Mouse (Mus musculus): ENCODE data around the gene Rbmx. TPM values are rescaled to one million over a fixed set of nuclear protein-coding genes. Genes with fewer than 3 reads are reported as not detected.

Gene Rbmx
- polyA plus RNA-seq, 1 experiment = 18.0 TPM

DNA sequence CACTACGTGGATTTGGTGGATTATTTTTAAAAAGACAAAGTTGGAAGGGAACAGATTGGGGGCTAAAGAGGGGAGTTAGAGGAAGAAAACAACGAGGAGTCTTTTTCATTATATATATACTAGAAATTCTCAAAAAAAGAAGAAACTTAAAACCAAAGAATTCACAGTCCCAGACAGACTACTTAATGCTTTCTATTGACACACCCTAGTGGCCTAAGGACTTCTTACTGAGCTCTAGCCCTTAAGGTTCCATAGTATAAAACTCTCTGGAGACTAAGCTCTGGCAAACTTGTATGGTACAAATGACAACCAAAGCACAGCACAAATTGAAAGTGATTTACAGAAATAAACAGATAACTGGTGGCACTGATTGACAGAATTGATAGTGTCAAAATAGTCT, 18.8 kb downstream of the Rbmx start:
- TF ChIP-seq FLI1 (IDR thresholded peaks at IDR 0.05; ENCODE audit: low read length) = no peak
- TF ChIP-seq GATA1 (IDR thresholded peaks at IDR 0.05; ENCODE audit: borderline replicate concordance, low read length) = no peak
- Histone ChIP-seq H3K9me3 (no peaks in the 10 kb centered on the region), H3K36me3 (replicated peaks; ENCODE audit: low read length) (peaks cover 28% of the 10 kb centered on the region), H3K4me3 (replicated peaks) (no peak overlapping the region), H3K4me1 (0 out of 2 replicates have a peak, but pooled peaks cover 5% of the 10 kb centered on the region), H3K27me3 (replicated peaks) (no peaks in the 10 kb centered on the region)

DNA sequence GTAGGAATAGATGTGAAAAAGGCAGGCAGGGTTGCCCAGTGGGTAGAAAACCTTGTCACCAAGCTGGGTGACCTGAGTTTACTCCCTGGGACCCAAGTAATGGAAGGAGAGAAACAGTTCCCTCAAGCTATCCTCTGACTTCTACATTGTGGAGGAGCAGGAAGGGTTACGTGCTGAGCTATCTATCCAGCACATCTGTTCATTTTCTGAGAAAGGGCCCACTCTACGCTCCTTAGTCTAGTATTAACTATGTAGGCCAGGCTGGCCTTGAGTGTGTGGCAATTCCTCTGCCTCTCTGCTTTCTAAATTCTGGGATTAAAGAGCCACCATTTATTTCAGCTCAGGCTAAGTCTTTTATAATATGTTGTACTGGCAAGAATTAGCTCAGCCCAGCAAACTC, 19.3 kb downstream of the Rbmx start:
- Histone ChIP-seq H3K36me3 (replicated peaks; ENCODE audit: low read length) (peaks cover 23% of the 10 kb centered on the region), H3K27me3 (replicated peaks) (no peaks in the 10 kb centered on the region), H3K9me3 (no peaks in the 10 kb centered on the region), H3K4me1 (0 out of 2 replicates have a peak, but pooled peaks cover 5% of the 10 kb centered on the region), H3K4me3 (replicated peaks) (no peak overlapping the region)
- TF ChIP-seq GATA1 (IDR thresholded peaks at IDR 0.05; ENCODE audit: borderline replicate concordance, low read length) = no peak

DNA sequence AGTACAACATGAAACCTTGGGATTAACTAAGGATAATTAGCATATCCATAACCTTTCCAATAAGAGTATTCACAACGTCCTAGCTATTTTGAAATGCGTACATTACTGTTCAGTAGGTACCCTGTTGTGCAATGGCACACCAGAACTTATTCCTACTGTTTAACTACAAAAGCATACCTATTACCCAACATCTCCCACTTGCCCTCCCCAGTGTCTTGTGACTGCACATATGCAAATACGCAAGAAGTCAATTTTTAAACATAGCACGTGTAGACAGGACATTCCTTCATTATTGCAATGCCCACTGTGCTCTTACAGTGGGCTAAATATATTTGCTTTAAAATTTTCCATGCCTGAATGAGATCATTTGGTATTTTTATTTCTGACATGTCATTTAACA, 19.9 kb downstream of the Rbmx start:
- Histone ChIP-seq H3K27me3 (replicated peaks) (no peaks in the 10 kb centered on the region), H3K4me3 (replicated peaks) (no peak overlapping the region), H3K9me3 (no peaks in the 10 kb centered on the region), H3K36me3 (replicated peaks; ENCODE audit: low read length) (peaks cover 18% of the 10 kb centered on the region), H3K4me1 (0 out of 2 replicates have a peak, but pooled peaks cover 5% of the 10 kb centered on the region)
- no peak for TF ChIP-seq GATA1 (IDR thresholded peaks at IDR 0.05; ENCODE audit: borderline replicate concordance, low read length)
- TF ChIP-seq FLI1 (IDR thresholded peaks at IDR 0.05; ENCODE audit: low read length) = no peak

- peaks cover 2% of the 10 kb centered on the region for H3K27me3 ChIP-seq (replicated peaks)
- TF ChIP-seq FLI1 (IDR thresholded peaks at IDR 0.05; ENCODE audit: low read length) = no peak
- no peak for TF ChIP-seq GATA1 (IDR thresholded peaks at IDR 0.05; ENCODE audit: borderline replicate concordance, low read length)
- H3K4me1 ChIP-seq = peaks cover 4% of the 10 kb centered on the region; the same call in 1 of the 2 replicates
- no peaks in the 10 kb centered on the region for H3K9me3 ChIP-seq
- no peak overlapping the region for H3K4me3 ChIP-seq (replicated peaks)
- no peaks in the 10 kb centered on the region for H3K36me3 ChIP-seq (replicated peaks; ENCODE audit: low read length)
Measured at GRCm38 (mm10) chrX:57364891-57365569, 27.8 kb downstream of the Rbmx start.

DNA sequence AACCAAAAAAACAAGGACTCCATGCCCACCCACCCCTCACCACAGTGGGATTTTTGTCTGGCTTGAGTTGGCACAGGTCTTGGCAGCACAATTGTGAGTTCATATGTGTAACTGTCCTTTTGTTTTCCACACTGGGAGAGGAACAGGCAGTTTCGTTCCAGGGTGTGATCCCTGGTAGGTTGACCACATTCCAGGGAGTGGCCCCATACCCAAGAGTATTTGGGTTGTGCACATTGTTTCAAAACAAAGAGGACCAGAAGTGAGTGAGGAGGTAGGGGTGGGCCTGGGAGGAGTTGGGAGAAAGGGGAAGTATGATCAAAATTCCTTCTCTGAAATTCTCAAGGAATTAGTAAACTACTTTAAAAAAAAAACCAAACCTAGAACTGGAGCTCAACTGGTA, 33.5 kb downstream of the Rbmx start:
- Histone ChIP-seq H3K4me3 (replicated peaks) (no peak overlapping the region), H3K4me1 (no peaks in the 10 kb centered on the region), H3K36me3 (replicated peaks; ENCODE audit: low read length) (no peaks in the 10 kb centered on the region), H3K9me3 (no peaks in the 10 kb centered on the region), H3K27me3 (replicated peaks) (peaks cover 4% of the 10 kb centered on the region)
- TF ChIP-seq FLI1 (IDR thresholded peaks at IDR 0.05; ENCODE audit: low read length) (no peak), GATA1 (IDR thresholded peaks at IDR 0.05; ENCODE audit: borderline replicate concordance, low read length) (no peak)

DNA sequence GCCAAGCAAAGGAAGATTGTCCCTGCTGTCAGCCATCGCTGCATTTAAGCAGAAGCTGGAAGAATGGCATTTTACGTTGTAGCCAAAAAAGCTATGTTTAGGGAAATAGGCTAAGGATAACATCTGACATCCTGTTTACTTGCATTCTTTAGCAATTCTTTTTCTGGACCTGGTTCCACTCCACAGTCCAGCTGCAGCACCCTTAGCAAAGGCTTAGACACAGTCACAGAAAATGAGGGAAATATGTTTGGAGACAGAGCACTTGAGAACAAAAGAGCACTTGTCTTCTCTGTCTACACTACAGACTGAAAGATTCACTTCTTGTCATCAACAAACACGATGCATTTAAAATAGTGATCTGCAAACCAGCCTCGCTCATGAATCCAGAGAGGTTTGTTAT, 53.6 kb downstream of the Rbmx start:
- Histone ChIP-seq H3K36me3 (replicated peaks; ENCODE audit: low read length) (no peaks in the 10 kb centered on the region), H3K9me3 (no peaks in the 10 kb centered on the region), H3K4me1 (peaks cover 13% of the 10 kb centered on the region), H3K4me3 (replicated peaks) (peak overlapping the region; percentile 84), H3K27me3 (replicated peaks) (peaks cover 7% of the 10 kb centered on the region)
- TF ChIP-seq GATA1 (IDR thresholded peaks at IDR 0.05; ENCODE audit: borderline replicate concordance, low read length) (no peak), FLI1 (IDR thresholded peaks at IDR 0.05; ENCODE audit: low read length) (no peak)

- Histone ChIP-seq H3K4me1 (peaks cover 13% of the 10 kb centered on the region), H3K36me3 (replicated peaks; ENCODE audit: low read length) (no peaks in the 10 kb centered on the region), H3K27me3 (replicated peaks) (peaks cover 8% of the 10 kb centered on the region), H3K4me3 (replicated peaks) (peak within 1 kb of the TSS; percentile 84), H3K9me3 (no peaks in the 10 kb centered on the region)
- TF ChIP-seq GATA1 (IDR thresholded peaks at IDR 0.05; ENCODE audit: borderline replicate concordance, low read length) (no peak), FLI1 (IDR thresholded peaks at IDR 0.05; ENCODE audit: low read length) (no peak)
Measured at GRCm38 (mm10) chrX:57338371-57339211, 54.2 kb downstream of the Rbmx start, which contains the start of gene Arhgef6. Gene Arhgef6 (minus strand): TSS chrX:57338729.

DNA sequence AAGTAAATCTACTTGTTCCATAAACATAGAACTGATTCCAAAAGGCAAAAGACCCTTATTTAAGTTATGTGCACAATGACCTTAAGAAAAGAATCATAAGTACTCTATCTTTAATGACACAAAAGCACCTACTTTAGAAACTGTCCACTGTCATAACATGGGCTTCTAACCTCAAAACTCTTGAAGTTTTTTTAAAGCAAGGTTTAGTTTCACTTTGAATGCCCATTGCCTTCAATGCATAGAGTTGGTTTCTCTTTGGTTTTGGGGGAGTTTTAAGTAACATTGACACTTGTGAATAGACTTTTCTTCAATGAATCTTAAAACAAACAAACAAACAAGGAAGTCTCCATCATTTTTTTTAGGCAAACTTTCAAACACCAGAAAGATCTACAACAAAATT, 55.3 kb downstream of the Rbmx start:
- Histone ChIP-seq H3K4me3 (replicated peaks) (peak overlapping the region; percentile 84), H3K36me3 (replicated peaks; ENCODE audit: low read length) (no peaks in the 10 kb centered on the region), H3K9me3 (no peaks in the 10 kb centered on the region), H3K27me3 (replicated peaks) (peaks cover 4% of the 10 kb centered on the region), H3K4me1 (peaks cover 13% of the 10 kb centered on the region)
- no peak for TF ChIP-seq FLI1 (IDR thresholded peaks at IDR 0.05; ENCODE audit: low read length)
- TF ChIP-seq GATA1 (IDR thresholded peaks at IDR 0.05; ENCODE audit: borderline replicate concordance, low read length) = no peak

DNA sequence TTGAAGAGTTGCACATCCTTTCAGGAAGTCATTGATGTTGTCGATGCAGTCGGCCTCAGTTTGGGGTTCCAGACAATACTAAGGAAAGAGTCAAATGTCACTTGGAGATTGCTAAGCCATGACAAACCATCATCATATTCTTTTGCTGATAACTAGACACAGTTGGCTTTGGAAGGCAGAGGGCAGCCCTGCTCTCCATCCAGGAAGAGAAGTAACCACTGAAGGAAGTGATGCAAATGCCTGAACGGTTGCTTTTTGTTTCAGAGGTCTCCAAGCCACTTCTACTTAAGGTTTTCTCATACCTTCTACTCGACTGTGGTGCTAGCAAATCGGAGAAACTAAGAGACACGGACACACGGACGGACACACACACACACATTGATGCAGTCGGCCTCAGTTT, 55.9 kb downstream of the Rbmx start:
- Histone ChIP-seq H3K4me3 (replicated peaks) (peak overlapping the region; percentile 79), H3K4me1 (peaks cover 13% of the 10 kb centered on the region), H3K9me3 (no peaks in the 10 kb centered on the region), H3K27me3 (replicated peaks) (peaks cover 4% of the 10 kb centered on the region), H3K36me3 (replicated peaks; ENCODE audit: low read length) (no peaks in the 10 kb centered on the region)
- TF ChIP-seq GATA1 (IDR thresholded peaks at IDR 0.05; ENCODE audit: borderline replicate concordance, low read length) (no peak), FLI1 (IDR thresholded peaks at IDR 0.05; ENCODE audit: low read length) (no peak)

DNA sequence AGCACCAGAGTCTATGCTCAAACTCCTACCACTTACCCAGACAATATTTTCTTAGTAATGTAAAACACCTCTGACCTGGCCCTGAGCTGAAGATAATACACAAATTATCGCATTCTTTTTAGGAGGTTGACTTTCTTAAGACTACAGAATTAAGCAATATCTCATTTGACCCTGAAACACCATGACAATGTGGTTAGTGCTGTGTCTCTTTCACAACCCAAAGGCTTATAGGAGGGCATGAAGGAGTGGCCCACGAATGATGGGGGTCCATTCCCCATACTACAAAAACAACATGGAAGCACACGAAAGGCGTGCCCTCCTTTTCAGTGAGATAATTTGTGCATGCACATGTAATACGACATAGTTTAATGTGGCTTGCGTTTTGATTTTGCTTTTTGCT, 57.5 kb downstream of the Rbmx start:
- Histone ChIP-seq H3K9me3 (no peaks in the 10 kb centered on the region), H3K4me1 (peaks cover 13% of the 10 kb centered on the region), H3K36me3 (replicated peaks; ENCODE audit: low read length) (no peaks in the 10 kb centered on the region), H3K4me3 (replicated peaks) (no peak overlapping the region), H3K27me3 (replicated peaks) (peaks cover 3% of the 10 kb centered on the region)
- TF ChIP-seq GATA1 (IDR thresholded peaks at IDR 0.05; ENCODE audit: borderline replicate concordance, low read length) = no peak
- no peak for TF ChIP-seq FLI1 (IDR thresholded peaks at IDR 0.05; ENCODE audit: low read length)

Other genes starting within 250 kb of the Rbmx start
- not detected in 2 replicates for gene Cd40lg, start 180.9 kb downstream of the Rbmx start, polyA plus RNA-seq (2012; ENCODE audit: insufficient read depth, low replicate concordance)
- gene Arhgef6, start 54.3 kb downstream of the Rbmx start, polyA plus RNA-seq (2012; ENCODE audit: insufficient read depth, low replicate concordance) = 0.62 TPM in 1 of 2 replicates, not detected in the other
- gene Gm364, start 16.1 kb upstream of the Rbmx start, polyA plus RNA-seq (2012; ENCODE audit: insufficient read depth, low replicate concordance) = not detected in 2 replicates
- gene Gpr101, start 110.7 kb upstream of the Rbmx start, polyA plus RNA-seq (2012; ENCODE audit: insufficient read depth, low replicate concordance) = not detected in 2 replicates

Measured in megakaryocyte, embryonic 14.5 days (primary cell).